Mouse (Mus musculus): ENCODE measurements around the gene Cldn7.

Gene Cldn7

DNA sequence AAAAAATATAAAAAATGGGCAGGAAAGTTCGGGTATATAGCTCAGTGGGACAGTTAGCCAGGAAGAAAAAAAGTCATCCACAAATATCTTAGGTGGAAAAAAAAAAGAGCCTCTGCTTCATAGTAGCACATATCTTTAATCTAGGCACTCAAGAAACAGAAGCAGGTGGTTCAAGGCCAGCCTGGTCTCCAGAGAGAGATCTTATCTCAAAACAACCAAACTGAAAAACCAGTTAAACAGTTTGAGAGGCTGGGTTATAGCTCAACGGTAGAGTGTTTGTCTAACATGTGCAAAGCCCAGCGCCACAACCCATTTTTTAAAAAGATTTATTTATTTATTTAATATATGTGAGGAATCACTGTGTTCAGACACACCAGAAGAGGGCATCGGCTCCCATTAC lies 31.5 kb upstream of the Cldn7 start:
- DNase-seq (ENCODE audit: low spot score in 2 of 2), result no peak

DNA sequence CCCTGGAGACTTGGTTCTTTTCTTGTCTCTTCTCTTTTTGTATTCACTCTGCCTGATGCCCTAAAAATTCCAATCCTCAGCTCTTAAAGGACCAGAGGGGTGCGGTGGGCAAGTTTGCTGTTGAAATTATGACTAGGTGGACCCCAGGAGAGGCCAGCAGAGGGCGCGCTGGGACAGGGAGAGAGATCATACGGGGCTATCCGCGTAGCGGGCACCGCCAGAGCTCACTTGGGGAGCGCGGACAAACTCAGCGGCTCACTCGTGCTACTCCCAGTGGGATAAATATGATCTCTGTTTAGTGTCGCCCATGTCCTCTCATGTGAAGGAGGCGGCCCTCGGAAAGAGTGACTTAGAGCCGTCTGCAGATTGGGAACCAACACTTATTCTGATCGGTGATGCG lies 30.4 kb upstream of the Cldn7 start:
- DNase-seq (ENCODE audit: low spot score in 2 of 2), result peak; percentile 83 to 91

DNA sequence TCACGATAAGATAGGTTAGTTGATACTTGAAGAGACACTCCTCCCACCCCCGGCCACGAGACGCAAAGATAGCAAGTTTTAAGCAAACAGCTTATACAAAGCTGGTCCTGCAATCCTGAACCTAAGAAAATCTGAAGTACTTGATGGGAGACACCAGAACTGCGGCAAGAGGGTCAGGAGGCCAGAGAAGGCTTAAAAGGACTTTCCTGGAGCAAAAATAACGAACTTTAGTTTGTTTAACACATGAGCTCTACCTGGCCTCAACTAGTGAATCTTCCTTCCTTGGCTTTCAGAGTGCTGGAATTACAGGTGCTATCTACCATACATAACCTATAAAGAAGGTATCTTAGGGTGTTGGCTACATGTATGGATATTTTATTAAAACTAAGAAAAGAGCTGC lies 29.9 kb upstream of the Cldn7 start:
- DNase-seq (ENCODE audit: low spot score in 2 of 2), result no peak

DNA sequence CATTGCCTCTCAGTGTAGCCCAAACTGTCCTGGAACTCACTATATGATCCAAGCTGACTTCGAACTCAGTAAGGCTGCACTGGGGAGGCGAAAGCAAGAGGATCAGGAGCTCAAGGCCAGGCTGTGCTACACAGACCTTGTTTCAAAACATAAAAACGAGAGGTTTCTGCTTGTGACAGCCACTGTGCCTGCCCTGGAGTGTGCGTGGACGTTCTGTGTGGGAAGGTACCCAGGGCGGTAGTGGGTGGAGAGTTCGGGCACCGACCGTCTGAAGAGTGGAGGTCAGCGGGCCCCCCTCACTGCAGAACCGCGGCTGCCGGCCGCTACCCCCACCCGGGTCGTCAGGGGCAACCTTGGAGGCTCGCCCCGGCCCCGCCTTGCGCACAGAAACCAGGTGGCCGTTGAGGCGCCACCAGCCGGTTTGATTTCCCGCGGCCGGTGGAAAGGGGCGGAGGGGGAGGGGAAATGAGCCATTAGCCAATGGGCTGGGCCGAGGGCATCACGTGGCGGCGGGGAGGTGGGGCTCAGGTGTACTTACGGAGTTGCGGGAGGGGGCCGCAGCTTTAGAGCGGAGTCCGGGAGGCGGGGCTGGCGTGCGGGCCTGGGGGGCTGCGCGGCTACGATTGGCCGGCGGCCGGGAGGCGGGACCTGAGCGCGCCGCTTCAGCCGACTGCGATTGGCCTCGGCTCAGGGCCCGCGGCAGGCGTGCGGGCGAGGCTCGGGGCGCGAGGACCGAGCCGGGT lies 29.3 kb upstream of the Cldn7 start, which contains the start of gene Ybx2:
TSS of gene Ybx2 (plus strand) at position 660 of the 743 bp plus-strand sequence.
- DNase-seq (ENCODE audit: low spot score in 2 of 2), result peak; percentile 81 to 86

DNA sequence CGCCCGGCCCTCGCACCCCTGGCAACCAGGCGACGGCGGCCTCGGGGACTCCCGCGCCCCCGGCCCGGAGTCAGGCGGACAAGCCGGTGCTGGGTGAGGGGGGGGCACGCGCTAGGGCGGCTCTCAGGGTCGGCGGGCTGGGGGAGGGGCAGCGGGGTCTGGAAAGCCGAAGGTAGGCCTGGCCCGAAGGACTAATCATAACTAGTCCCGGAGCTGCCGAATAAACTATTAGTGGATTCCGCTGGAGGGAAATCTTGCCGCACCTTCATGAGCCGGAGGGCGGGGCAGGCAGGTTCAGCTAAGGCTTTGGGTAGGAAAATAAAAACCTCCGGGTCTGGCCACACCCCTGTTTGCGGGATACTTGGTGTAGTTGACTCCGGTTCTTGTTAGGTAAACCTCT lies 28.4 kb upstream of the Cldn7 start:
- no peak for DNase-seq (ENCODE audit: low spot score in 2 of 2)

DNA sequence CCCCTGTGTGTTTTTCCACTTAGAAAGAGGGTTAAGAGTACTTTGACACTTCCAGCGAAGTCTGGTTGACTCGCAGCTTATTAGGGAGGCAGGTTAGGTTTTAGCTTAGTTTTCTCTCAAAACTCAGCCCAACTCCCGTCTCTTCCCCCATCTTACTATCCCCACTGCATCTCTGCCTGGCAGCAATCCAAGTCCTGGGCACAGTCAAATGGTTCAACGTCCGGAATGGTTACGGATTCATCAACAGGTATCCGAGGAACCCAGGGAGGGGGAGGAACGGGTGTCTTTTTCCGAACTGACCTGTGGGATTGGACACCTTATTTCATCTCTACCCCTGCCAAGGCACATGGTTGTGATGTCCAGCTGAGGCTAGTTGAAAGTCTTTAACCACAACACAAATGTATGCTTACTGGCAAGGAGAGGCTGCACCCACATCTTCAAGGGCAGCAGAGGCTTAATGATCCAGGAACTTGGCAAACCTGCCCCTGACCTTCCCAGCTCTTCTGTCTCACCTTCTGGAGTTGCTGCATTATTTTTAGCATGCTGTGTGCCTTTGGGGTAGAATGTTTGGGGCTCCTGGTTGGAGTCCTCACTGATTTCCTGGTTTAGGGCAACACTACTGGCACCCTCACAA lies 27.7 kb upstream of the Cldn7 start:
- no peak for DNase-seq (ENCODE audit: low spot score in 2 of 2)

DNA sequence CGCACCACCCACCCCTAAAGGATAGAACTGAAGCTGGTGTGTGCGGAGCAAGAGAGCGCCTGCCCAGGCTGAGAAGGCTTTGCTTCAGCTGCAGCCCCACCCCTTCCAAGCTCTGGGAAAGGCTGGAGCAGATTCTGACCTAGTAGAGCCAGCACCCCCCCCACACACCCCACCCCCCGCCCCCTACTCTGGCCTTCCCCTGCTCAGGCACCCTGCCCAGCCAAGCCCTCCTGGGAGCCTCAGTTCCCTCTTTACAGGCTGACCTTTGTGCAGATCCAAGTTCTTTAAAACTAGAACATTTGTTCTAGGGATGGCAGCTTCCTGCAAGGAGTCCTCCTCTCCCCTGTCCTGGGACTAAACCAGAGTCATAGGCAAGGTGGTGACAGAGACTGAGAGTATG lies 27.2 kb upstream of the Cldn7 start:
- no peak for DNase-seq (ENCODE audit: low spot score in 2 of 2)

DNA sequence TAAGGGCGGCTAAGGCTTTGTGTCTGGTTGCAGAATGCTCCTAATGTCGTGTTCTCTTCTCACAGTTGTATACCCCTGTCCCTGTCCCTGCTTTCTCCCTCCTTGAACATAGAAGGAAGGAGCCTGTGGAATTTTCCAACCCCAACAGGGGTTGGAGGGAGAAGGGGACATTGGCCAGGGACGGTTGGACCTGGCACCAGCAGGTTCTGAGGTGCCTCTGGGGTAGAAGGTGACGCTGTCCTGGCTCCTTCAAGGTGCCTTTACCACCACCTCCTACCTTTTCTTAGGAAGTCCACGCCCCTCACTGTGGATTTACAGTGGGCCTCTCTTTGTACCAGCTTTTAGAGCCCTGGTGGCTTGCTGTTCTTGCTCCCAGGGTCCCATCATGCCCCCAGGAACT lies 26.7 kb upstream of the Cldn7 start:
- DNase-seq (ENCODE audit: low spot score in 2 of 2), result no peak

DNA sequence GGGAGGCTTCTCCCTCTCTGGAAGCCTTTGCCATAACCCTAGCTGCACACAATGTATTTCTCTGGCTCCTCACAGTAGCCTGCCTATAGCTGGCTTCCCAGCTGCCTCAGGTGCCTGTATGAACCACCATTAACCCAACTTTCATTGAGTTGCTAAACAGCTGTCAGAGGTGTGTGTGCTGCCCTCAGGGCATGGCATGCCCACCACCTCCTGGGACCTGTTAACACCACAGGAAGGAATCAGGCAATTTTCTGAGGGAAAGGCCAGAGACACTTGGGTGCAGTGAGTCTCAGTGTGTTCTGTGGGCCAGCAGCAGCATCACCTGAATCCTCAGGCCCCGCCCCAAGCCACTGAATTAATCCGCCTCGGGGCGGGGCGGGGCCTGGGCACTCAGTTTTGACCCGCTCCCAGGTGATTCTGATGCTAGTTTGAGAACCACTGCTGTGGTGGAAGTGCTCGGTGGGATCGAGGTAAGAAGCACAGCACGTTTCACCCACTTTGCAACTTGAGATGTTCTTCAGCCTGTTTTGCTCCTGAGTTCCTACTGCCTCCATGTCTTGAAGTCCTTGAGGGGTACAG lies 26.1 kb upstream of the Cldn7 start:
- DNase-seq (ENCODE audit: low spot score in 2 of 2), result no peak

DNA sequence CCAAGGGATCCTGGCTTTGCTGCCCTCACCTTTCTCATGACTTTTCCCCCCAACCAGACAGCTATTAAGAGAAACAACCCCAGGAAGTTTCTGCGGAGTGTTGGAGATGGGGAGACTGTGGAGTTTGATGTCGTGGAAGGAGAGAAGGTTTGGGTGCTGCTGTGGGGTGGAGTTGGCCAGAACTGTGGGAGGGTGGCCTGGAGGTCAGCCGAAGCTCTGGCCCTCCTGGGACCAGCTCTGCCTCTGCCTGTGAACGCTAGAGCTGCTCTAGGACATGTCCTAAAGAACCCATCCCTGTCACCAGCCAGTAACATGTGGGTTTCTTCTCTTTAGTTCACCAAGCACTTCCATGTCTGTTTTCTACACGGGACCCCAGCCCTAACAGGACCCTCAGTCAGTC lies 25.4 kb upstream of the Cldn7 start:
- no peak for DNase-seq (ENCODE audit: low spot score in 2 of 2)

DNA sequence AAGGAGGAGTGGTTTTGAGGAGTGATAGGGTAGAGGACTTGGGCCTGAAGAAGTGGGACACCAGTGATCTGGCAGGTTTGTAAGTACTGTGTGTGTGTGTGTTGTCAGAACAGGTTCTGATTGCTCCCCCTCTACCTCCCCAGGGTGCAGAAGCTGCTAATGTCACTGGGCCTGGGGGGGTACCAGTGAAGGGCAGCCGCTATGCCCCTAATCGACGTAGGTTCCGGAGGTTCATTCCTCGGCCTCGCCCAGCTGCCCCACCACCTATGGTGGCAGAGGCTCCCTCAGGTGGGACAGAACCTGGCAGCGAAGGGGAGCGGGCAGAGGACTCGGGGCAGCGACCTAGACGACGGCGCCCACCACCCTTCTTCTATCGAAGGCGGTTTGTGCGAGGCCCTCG lies 24.8 kb upstream of the Cldn7 start:
- DNase-seq (ENCODE audit: low spot score in 2 of 2), result no peak

DNA sequence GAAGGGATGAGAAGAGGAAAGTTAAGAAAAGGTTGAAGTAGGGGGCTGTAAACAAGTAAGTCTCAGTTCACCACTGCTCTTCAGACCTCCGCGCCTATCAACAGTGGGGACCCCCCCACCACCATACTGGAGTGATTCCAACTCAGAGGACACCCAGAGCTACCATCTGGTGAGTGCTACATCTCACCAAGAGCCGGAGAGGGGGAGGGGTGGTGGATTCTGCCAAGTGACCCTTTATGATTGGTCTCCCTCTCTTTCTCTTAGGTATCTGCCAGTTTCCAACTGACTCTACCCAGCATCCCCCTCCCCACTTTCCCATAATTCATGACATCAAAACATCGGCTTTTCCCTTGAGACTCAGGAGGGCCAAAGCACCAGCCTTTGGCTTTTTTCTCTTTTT lies 23.6 kb upstream of the Cldn7 start:
- no peak for DNase-seq (ENCODE audit: low spot score in 2 of 2)

DNA sequence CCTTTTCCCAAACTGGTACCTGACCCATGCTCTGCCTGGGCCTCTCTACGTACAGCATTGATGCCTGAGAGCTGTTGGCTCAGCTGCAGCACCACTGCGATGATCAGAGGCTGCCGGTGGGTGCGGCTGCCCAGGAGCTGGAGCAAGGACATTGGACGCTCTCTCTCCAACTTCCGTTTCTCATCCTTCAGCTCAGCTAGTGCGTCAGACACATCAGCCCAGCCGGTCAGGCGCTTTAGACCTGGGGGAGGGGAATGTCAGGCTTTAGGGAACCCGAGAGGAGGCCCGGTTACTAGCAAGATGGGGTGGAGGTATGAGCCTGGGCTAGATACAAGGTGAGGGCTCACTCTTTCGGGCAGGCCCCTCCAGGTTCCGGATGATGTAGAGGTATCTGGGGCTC lies 19.4 kb upstream of the Cldn7 start:
- DNase-seq (ENCODE audit: low spot score in 2 of 2), result no peak

DNA sequence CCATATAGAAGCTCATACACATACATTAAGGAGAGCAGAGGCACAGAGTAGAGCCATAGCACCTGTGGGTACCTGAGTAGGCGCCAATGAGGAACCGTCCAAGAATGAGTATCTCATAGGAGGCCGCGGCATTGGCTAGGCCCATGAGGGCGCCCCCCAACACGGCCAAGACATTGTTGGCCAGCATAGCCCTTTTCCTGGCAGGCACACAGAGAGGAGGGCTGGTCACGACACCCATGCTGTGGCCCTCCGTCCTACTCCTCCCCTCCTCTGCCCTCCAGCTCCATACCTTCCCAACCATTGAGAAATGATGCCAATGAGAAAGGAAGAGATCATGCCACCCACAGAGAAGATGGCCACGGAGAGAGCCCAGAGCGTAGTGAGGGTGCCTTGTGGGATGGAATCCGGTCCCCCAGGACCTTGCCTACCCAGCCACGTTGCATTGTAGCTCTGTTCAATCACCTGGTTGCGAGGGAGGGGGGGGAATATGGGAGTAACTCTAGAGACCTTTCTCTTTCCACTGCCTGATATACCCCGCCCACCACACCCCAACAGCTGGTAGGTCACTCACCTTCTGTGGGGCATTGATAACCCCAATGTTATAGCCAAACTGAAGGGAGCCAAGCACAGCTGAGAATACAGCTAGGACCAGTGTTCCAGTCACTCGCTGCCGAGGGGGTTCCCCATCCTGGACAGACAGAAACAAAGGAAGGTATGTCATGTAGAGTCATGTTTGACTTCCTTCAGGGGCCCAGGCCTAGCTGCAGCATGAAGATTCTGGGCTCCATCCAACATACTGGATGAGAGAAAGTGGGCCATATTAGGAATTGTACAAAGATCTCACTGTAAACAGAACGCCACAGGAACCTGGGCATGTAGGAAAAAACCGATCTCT lies 18.3 kb upstream of the Cldn7 start:
- no peak for DNase-seq (ENCODE audit: low spot score in 2 of 2)

DNA sequence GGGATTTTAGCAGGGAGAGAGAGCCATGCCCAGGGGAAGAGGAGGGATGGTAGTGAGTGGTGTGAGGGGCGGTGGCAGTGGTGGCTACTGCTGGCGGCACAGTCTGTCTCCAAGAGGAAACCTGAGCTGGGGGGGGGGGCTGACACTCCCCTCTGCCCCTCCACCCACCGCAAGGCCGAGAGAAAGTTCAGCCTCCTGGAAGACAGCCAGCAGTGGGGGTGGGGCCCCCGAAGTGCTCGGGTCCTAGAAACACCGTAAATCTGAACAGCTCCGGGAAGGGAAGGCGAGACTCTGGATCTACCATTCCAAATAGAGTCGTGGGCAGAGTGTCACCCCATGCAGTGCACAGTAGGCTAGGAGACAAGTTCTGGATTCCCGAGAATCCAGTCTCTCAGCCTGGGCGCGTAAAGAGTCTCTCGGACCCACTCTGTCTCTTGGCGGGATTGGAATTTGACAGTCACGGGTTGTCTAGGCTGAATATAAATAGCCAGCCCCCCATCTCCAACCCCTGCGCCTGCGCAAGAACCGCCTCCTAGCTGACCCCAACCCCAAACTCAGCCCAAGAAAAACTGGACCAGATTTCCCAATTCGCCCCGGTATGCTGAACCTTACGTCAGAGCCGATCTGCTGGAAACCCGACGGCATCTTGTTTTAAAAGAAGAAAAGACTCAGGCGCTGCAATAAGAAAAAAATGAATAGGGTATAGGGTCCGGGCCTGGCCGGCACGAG lies 17.1 kb upstream of the Cldn7 start:
- DNase-seq (ENCODE audit: low spot score in 2 of 2), result no peak

DNA sequence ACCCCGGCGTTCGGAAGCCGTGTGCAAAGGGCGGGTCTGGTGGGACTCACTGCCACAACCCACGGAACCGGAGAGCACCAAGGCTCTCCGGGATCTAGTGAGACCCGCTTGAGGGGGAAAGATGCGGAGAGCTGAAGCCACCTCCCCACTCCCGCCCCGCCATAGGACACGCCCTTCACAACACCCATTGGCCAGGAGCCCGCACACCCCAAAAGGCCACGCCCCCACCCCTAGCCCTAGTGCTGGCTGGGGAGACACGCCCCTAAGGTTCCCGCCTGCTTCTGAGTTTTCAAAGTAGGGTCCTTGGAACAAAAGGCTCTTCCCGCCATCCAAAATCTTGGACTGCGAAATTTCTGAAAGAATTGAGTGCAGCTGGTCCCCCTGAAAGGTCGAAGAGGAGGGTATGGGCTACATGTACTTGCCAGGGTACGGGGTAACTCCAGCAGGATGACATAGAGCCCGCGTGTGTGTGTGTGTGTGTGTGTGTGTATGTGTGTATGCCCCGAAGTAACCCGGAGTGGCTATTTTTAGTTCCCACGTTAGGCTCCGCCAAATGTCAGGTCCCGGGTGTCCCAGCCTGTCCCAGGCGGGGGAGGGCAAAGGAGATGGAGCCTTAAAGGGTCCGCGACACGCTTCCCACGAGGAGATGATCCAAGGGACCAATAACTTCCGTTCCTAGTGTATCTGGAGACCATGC lies 16.4 kb upstream of the Cldn7 start, which contains the start of gene Slc2a4:
TSS of gene Slc2a4 (minus strand) at position 123 of the 697 bp plus-strand sequence.
- DNase-seq (ENCODE audit: low spot score in 2 of 2), result peak; percentile 27 to 40

DNA sequence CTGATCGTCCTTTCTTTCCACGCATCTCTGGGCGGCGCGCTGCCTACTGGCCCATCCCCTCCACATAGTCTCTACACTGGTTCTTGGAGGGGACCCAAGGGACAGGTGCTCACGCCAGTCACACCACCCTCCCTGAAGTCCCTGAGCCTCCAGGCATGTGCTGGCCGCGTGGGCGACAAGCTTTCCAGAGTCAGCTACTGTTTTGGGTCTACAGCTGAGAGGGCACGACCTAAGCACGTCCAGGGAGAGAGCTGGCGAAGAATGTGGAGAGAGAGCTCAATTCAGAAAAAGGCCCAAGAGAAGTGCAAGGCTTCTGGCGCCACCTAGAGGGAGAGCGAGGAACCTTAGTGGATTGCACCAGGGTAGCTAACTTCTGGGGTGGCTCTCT lies 15.8 kb upstream of the Cldn7 start:
- peak; percentile 63 to 84 for DNase-seq (ENCODE audit: low spot score in 2 of 2)

DNA sequence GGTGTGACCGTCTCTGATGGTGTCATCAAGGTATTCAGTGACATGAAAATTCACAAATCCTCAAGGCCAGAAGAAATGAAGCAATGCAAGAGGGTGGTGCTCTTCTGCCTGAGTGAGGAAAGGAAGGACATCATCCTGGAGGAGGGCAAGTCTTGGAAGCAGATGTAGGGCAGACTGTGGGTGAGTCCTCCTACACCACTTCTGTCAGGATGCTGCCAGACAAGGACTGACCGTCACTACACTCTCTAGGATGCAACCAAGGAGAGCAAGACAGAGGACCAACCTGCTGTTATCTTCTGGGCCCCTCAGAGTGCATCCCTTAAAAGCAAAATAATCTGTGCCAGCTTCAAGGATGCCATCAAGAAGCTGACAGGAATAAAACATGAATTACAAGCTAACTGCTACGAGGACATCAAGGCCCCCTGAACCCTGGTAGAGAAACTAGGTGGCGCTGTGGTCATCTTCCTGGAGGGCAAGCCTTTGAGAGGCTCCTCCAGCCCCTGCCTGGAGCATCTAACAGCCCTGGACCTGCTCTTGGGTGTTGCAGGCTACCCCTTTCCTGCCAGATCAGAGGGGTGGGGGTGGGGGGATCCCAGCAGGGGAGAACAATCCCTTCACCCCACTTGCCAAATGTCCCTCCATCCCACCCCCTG lies 13.6 kb upstream of the Cldn7 start:
- DNase-seq (ENCODE audit: low spot score in 2 of 2), result no peak

DNA sequence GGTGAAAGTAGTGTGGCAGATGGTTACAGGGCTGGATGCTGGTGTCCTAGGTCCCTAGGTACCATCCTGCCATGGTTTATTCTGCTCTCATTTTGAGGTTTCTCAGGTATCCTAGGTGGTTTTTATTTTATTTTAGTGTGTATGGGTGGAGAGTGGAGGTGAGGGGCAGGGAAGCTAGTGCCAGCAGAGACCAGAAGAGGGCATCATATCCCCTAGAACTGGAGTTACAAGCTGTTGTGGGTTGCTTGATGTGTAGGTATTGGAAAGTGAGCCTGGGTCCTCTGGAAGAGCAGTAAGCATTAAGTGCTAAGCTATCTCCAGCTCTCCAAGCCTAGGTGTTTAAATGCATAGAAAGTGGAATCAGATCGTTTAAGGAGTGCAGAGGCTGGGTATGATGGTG lies 12.3 kb upstream of the Cldn7 start:
- DNase-seq (ENCODE audit: low spot score in 2 of 2), result no peak

DNA sequence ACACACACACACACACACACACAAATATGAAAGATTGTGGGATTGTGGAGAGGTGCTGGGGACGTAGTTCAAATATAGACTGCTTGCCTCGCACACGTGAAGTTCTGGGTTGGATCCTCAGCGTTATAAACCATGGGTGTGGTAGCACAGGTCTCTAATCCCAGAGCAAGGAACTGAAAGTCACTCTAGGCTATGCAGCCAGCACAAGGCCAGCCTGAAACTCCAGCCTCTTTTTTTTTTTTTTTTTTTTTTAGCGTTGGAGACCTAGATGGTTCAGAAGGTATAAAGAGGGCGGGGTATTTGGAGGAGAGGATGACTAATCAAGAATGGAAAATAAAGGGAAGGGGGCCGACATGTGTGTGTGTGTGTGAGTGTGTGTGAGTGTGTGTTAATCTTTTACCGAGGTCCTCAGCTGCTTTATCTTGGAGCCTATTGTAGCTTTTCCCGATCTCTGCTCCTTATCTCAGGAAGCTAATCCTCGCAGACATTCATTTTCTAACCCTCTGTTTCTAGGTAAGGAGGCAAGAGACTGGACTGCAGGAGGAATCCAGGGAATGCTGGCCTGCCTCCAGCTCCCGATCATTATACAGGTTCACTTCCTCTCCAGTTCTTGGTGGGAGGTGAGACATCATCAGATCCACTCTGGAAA lies 11.2 kb upstream of the Cldn7 start:
- no peak for DNase-seq (ENCODE audit: low spot score in 2 of 2)
